Mouse (Mus musculus): ENCODE measurements around the gene Smap2.
A peak's percentile ranks its signal among the peaks of the same experiment; 100 is the strongest.

Smap2 gene

GRCm38 (mm10) chr4:121020040-121020790 lies 3.2 kb upstream of the Smap2 start:
- DNase-seq: no peak

GRCm38 (mm10) chr4:121018250-121018649 lies 1.2 kb upstream of the Smap2 start:
- no peak for DNase-seq

- DNase-seq: peak; percentile 82
These were observed 787 bp downstream of the Smap2 start for GRCm38 (mm10) chr4:121016021-121016898.

- no peak for DNase-seq
These were observed 1.8 kb downstream of the Smap2 start for GRCm38 (mm10) chr4:121015268-121015659.

GRCm38 (mm10) chr4:121014594-121015267 lies 2.3 kb downstream of the Smap2 start:
- no peak for DNase-seq

- DNase-seq: no peak
These were observed 6.1 kb downstream of the Smap2 start for GRCm38 (mm10) chr4:121010770-121011549.

- no peak for DNase-seq
These were observed 7.9 kb downstream of the Smap2 start for GRCm38 (mm10) chr4:121009151-121009550.

- no peak for DNase-seq
These were observed 8.8 kb downstream of the Smap2 start for GRCm38 (mm10) chr4:121008071-121008745.

GRCm38 (mm10) chr4:121007006-121007405 lies 10.0 kb downstream of the Smap2 start:
- DNase-seq: no peak

- no peak for DNase-seq
These were observed 12.4 kb downstream of the Smap2 start for GRCm38 (mm10) chr4:121004679-121005078.

- DNase-seq: no peak
These were observed 13.4 kb downstream of the Smap2 start for GRCm38 (mm10) chr4:121003611-121004091.

GRCm38 (mm10) chr4:121002400-121003171 lies 14.5 kb downstream of the Smap2 start:
- DNase-seq: peak; percentile 55

- DNase-seq: no peak
These were observed 15.4 kb downstream of the Smap2 start for GRCm38 (mm10) chr4:121001659-121002058.

- DNase-seq: no peak
These were observed 16.0 kb downstream of the Smap2 start for GRCm38 (mm10) chr4:121001042-121001441.

GRCm38 (mm10) chr4:120995911-120996310 lies 21.1 kb downstream of the Smap2 start:
- DNase-seq: no peak

- no peak for DNase-seq
These were observed 24.0 kb downstream of the Smap2 start for GRCm38 (mm10) chr4:120993025-120993424.

- no peak for DNase-seq
These were observed 24.8 kb downstream of the Smap2 start for GRCm38 (mm10) chr4:120992284-120992683.

- DNase-seq: no peak
These were observed 29.7 kb downstream of the Smap2 start for GRCm38 (mm10) chr4:120987319-120987718.

GRCm38 (mm10) chr4:120986446-120986845 lies 30.6 kb downstream of the Smap2 start:
- peak; percentile 49 for DNase-seq

- no peak for DNase-seq
These were observed 38.8 kb downstream of the Smap2 start for GRCm38 (mm10) chr4:120978221-120978620.

- DNase-seq: no peak
These were observed 41.7 kb downstream of the Smap2 start for GRCm38 (mm10) chr4:120975428-120975734.

Measured in cerebellum, adult 9-11 months (tissue).